Mouse (Mus musculus) E14TG2a.4 (cell line): ENCODE measurements around the gene Maml3.

Experiments
- CTCF ChIP-seq: conservative IDR thresholded peaks from 2 replicates; pipeline ENCODE4 v1.5.1; 2014; ENCODE audit warnings: low read length
- NANOG ChIP-seq: IDR thresholded peaks from 2 replicates; pipeline ENCODE4 v1.6.1; 2014; ENCODE audit warnings: borderline replicate concordance, low read length, mixed read lengths

- TF ChIP-seq CTCF = no peak
- no peak for TF ChIP-seq NANOG
Observed at GRCm38 (mm10) chr3:51888662-51889433, 216.0 kb downstream of the Maml3 start.
